Mouse (Mus musculus) kidney, embryonic 15.5 days (tissue): ENCODE data around the gene Prkn. TPM values are rescaled to one million over a fixed set of nuclear protein-coding genes. Genes with fewer than 3 reads are reported as not detected.

Experiments
- ATAC-seq: fragments of 200-750 bp; cut with Nextera tagmentation; replicated peaks from 2 replicates; pipeline ENCODE4 v1.8.0; 2017; ENCODE audit warnings: moderate TSS enrichment; ENCODE audit not compliant: low FRiP score
- H3K27ac ChIP-seq: fragments of 300-500 bp; sonication (generic); 2 replicates; pipeline ENCODE4 v1.5.1; 2015; ENCODE audit warnings: mild to moderate bottlenecking, inconsistent platforms
- H3K27me3 ChIP-seq: fragments of 300-500 bp; sonication (generic); 2 replicates; pipeline ENCODE4 v1.6.1; 2015; ENCODE audit warnings: inconsistent platforms
- H3K36me3 ChIP-seq: fragments of 300-500 bp; sonication (generic); 2 replicates; pipeline ENCODE4 v1.6.1; 2015; ENCODE audit warnings: inconsistent platforms
- H3K4me1 ChIP-seq: fragments of 300-500 bp; sonication (generic); 2 replicates; pipeline ENCODE4 v1.6.1; 2015; ENCODE audit warnings: inconsistent platforms
- H3K4me2 ChIP-seq: fragments of 300-500 bp; sonication (generic); 2 replicates; pipeline ENCODE4 v1.6.1; 2015; ENCODE audit warnings: moderate library complexity, mild to moderate bottlenecking, inconsistent platforms
- H3K4me3 ChIP-seq: fragments of 300-500 bp; sonication (generic); replicated peaks from 2 replicates; pipeline ENCODE4 v1.5.1; 2015; ENCODE audit warnings: mild to moderate bottlenecking, inconsistent platforms
- H3K9ac ChIP-seq: fragments of 300-500 bp; sonication (generic); 2 replicates; pipeline ENCODE4 v1.6.1; 2015; ENCODE audit warnings: mild to moderate bottlenecking, inconsistent platforms
- H3K9me3 ChIP-seq: fragments of 300-500 bp; sonication (generic); replicated peaks from 2 replicates; pipeline ENCODE4 v1.6.1; 2016; ENCODE audit warnings: inconsistent platforms
- WGBS: fragments of 180-500 bp; shearing (Covaris S2); methylation state at CpG from one replicate; pipeline ENCODE4 v1.1.7; 2015; ENCODE audit warnings: mixed read lengths; 5-methylcytosine and 5-hydroxymethylcytosine counted together
- polyA plus RNA-seq: library from polyadenylated mRNA; unstranded; fragments of >200 nt; fragmentation: Nextera tagmentation; extraction: Ambion mirVana; gene quantifications from 2 replicates; pipeline ENCODE4 v1.2.1, GENCODE M21; 2015

Prkn gene
- polyA plus RNA-seq, 1 experiment from 2014 or later = 1.5 TPM

DNA sequence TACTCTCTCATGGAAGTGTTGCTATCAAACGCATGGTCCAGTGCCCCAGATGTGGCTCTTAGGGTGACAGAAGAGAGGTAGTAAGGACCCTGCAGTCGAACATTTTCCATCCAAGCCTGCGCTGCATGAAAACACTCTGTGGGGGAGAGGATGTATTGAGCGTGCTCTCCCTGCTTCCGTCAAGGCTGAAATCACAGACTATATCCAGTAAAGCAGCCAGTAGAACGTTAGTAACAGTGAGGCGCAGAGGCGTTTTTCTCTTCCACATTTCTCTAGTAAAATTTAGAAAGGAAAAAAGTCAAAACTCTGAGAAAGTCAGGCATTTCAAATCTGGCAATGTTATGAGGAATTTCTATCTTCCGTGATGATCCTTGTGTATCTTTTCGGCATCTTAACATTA, 897.7 kb downstream of the Prkn start:
- H3K27me3 ChIP-seq = no peaks in the 10 kb centered on the region
- ATAC-seq = no peak
- H3K4me2 ChIP-seq = no peak overlapping the region
- H3K36me3 ChIP-seq = no peaks in the 10 kb centered on the region
- 92% methylated on average over 10 of the region's 10 CpGs for WGBS
- no peaks in the 10 kb centered on the region for H3K9me3 ChIP-seq
- no peak overlapping the region for H3K9ac ChIP-seq
- no peak overlapping the region for H3K27ac ChIP-seq
- H3K4me3 ChIP-seq = no peak overlapping the region
- no peaks in the 10 kb centered on the region for H3K4me1 ChIP-seq

- Histone ChIP-seq H3K27me3 (no peaks in the 10 kb centered on the region), H3K27ac (no peak overlapping the region), H3K36me3 (no peaks in the 10 kb centered on the region), H3K4me1 (no peaks in the 10 kb centered on the region), H3K9me3 (no peaks in the 10 kb centered on the region), H3K4me2 (no peak overlapping the region), H3K9ac (no peak overlapping the region), H3K4me3 (no peak overlapping the region)
- no peak for ATAC-seq
Measured at GRCm38 (mm10) chr17:11740716-11741115, 900.5 kb downstream of the Prkn start.

- H3K4me2 ChIP-seq = no peak overlapping the region
- no peak overlapping the region for H3K4me3 ChIP-seq
- no peak overlapping the region for H3K27ac ChIP-seq
- 88% methylated on average over 5 of the region's 5 CpGs for WGBS
- ATAC-seq = no peak
- H3K9ac ChIP-seq = no peak overlapping the region
- H3K9me3 ChIP-seq = no peaks in the 10 kb centered on the region
- no peaks in the 10 kb centered on the region for H3K4me1 ChIP-seq
- no peaks in the 10 kb centered on the region for H3K27me3 ChIP-seq
- no peaks in the 10 kb centered on the region for H3K36me3 ChIP-seq
Measured at GRCm38 (mm10) chr17:11741161-11741560, 901.0 kb downstream of the Prkn start.

DNA sequence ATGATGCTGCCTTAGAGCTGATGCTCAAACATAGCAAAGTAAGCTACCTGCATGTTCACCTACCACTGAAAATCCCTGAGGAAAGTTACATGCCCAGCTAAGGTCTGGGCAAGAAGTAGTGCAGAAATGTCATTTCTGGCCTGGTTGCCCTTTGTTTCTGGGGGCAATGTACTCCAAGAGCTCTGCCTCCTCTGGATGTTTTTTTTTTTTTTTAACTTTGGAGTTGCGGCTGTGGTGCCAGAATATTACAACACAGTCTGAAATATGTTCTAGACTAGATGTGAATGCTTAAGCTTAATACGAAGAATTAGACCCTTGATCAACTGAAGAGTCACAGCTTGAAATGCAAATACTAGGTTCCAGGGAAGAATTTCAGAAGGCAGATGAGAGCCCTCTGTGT, 911.1 kb downstream of the Prkn start:
- Histone ChIP-seq H3K27ac (no peak overlapping the region), H3K4me1 (no peaks in the 10 kb centered on the region), H3K4me2 (no peak overlapping the region), H3K9me3 (no peaks in the 10 kb centered on the region), H3K36me3 (no peaks in the 10 kb centered on the region), H3K4me3 (no peak overlapping the region), H3K9ac (no peak overlapping the region), H3K27me3 (no peaks in the 10 kb centered on the region)
- ATAC-seq = no peak
- 91% methylated on average over 2 of the region's 2 CpGs for WGBS

DNA sequence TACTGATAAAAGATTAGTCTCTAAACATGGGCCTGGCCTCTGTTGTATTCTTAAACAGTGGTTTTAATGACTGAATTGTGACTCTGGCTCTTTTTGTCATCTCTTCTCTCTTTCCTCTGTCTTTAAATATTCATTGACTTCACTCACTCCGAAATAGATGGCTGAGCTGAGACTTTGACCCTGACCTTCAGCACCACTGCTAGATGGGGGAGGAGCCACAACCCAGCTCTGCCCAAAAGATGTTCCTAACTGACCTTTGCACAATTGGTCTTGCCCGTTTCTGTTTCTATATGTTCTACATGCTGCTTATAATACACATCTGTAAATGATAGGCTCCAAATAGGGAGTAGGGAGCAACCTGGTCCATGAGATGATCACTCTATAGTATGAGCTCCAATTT, 912.5 kb downstream of the Prkn start:
- no peak for ATAC-seq
- WGBS = 39% methylated on average over 2 of the region's 2 CpGs
- H3K27me3 ChIP-seq = no peaks in the 10 kb centered on the region
- H3K36me3 ChIP-seq = no peaks in the 10 kb centered on the region
- no peak overlapping the region for H3K4me3 ChIP-seq
- no peak overlapping the region for H3K27ac ChIP-seq
- H3K4me1 ChIP-seq = no peaks in the 10 kb centered on the region
- H3K9ac ChIP-seq = no peak overlapping the region
- no peak overlapping the region for H3K4me2 ChIP-seq
- H3K9me3 ChIP-seq = no peaks in the 10 kb centered on the region

DNA sequence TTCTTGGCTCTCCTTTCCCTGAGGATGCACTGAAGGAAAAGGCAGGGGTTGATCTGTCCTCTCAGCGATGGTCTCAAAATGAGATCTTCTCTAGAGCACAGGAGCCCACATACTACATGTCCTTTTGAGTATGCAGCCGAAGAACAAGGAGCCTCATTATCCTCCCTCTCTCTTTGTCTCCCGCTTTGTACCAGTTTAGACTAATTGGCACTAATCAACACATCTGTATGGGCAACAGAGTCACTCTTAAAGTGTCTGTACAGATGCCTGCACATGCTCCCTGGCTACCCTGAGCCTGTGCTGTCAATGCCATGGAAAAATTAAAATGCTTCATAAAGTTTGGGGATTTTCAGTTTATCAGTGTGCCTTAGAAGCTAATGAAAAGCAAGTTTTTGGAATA, 924.9 kb downstream of the Prkn start:
- H3K4me1 ChIP-seq = 0 out of 2 replicates have a peak, but pooled peaks cover 7% of the 10 kb centered on the region
- WGBS = 81% methylated on average over 3 of the region's 3 CpGs
- no peaks in the 10 kb centered on the region for H3K9me3 ChIP-seq
- H3K9ac ChIP-seq = no peak overlapping the region
- H3K36me3 ChIP-seq = no peaks in the 10 kb centered on the region
- no peak overlapping the region for H3K4me2 ChIP-seq
- no peak for ATAC-seq
- no peaks in the 10 kb centered on the region for H3K27me3 ChIP-seq
- no peak overlapping the region for H3K4me3 ChIP-seq
- no peak overlapping the region for H3K27ac ChIP-seq

GRCm38 (mm10) chr17:11765581-11765980, 925.4 kb downstream of the Prkn start:
- Histone ChIP-seq H3K4me1 (0 out of 2 replicates have a peak, but pooled peaks cover 7% of the 10 kb centered on the region), H3K27me3 (no peaks in the 10 kb centered on the region), H3K27ac (no peak overlapping the region), H3K9ac (no peak overlapping the region), H3K4me2 (no peak overlapping the region), H3K4me3 (no peak overlapping the region), H3K9me3 (no peaks in the 10 kb centered on the region), H3K36me3 (no peaks in the 10 kb centered on the region)
- ATAC-seq = no peak
- WGBS = 70% methylated on average over 2 of the region's 2 CpGs

- Histone ChIP-seq H3K9me3 (no peaks in the 10 kb centered on the region), H3K4me3 (no peak overlapping the region), H3K36me3 (no peaks in the 10 kb centered on the region), H3K27ac (no peak overlapping the region), H3K27me3 (no peaks in the 10 kb centered on the region), H3K4me1 (0 out of 2 replicates have a peak, but pooled peaks cover 7% of the 10 kb centered on the region), H3K4me2 (no peak overlapping the region), H3K9ac (no peak overlapping the region)
- no peak for ATAC-seq
- WGBS = 68% methylated on average over 4 of the region's 4 CpGs
Measured at GRCm38 (mm10) chr17:11767301-11767700, 927.1 kb downstream of the Prkn start.

- 0 out of 2 replicates have a peak, but pooled peaks have one; percentile 33 for ATAC-seq
- Histone ChIP-seq H3K27me3 (no peaks in the 10 kb centered on the region), H3K36me3 (no peaks in the 10 kb centered on the region), H3K9ac (no peak overlapping the region), H3K27ac (no peak overlapping the region), H3K4me3 (no peak overlapping the region), H3K9me3 (no peaks in the 10 kb centered on the region), H3K4me1 (0 out of 2 replicates have a peak, but pooled peaks cover 7% of the 10 kb centered on the region), H3K4me2 (no peak overlapping the region)
- 61% methylated on average over 4 of the region's 4 CpGs for WGBS
Measured at GRCm38 (mm10) chr17:11768345-11768744, 928.2 kb downstream of the Prkn start.

DNA sequence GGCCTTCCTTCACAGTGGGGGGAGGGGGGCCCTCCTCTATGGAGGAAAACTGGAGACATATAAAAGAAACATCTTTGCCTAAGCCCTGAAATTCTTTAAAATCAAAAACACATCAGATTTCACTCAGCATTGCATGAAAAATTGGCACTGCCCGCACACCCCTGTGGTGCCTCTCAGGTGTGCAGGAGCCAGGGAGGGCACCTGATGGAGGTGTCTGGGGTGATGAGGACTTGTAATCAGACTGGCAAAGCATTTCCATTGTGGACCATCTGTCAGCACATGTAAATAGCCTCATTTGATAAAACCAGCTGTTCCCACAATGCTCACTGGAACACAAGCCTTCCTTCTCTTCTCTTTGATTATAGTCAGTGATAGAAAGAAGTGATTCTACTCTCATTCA, 928.8 kb downstream of the Prkn start:
- Histone ChIP-seq H3K9me3 (no peaks in the 10 kb centered on the region), H3K4me1 (0 out of 2 replicates have a peak, but pooled peaks cover 7% of the 10 kb centered on the region), H3K4me3 (no peak overlapping the region), H3K27ac (no peak overlapping the region), H3K27me3 (no peaks in the 10 kb centered on the region), H3K36me3 (no peaks in the 10 kb centered on the region), H3K9ac (no peak overlapping the region), H3K4me2 (no peak overlapping the region)
- WGBS = 95% methylated on average over 1 of the region's 1 CpGs
- no peak for ATAC-seq

- no peak for ATAC-seq
- H3K27ac ChIP-seq = no peak overlapping the region
- no peaks in the 10 kb centered on the region for H3K9me3 ChIP-seq
- WGBS = 75% methylated on average over 3 of the region's 3 CpGs
- H3K27me3 ChIP-seq = no peaks in the 10 kb centered on the region
- H3K36me3 ChIP-seq = no peaks in the 10 kb centered on the region
- H3K4me3 ChIP-seq = no peak overlapping the region
- 0 out of 2 replicates have a peak, but pooled peaks cover 7% of the 10 kb centered on the region for H3K4me1 ChIP-seq
- H3K4me2 ChIP-seq = no peak overlapping the region
- no peak overlapping the region for H3K9ac ChIP-seq
Measured at GRCm38 (mm10) chr17:11769513-11769912, 929.3 kb downstream of the Prkn start.

DNA sequence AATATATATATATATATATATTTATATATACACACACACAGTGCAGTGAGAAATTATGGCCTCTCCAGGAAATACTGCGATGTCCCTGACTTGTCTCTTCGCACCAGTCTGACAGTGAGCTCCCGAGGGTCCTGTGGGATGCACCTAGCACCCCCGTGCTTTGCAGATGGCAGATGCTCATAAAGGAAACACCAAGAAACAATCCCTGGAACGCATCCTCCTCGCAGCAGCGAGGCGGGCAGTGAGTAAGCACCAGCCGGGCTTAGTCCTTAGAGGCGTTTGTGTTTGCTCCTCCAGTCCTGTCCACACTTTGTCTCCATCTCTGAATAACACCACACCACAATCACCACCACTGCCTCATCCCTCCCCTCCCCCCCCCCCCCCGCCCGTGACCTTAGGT, 939.4 kb downstream of the Prkn start:
- H3K4me1 ChIP-seq = peaks cover 6% of the 10 kb centered on the region; the same call in 1 of the 2 replicates
- no peaks in the 10 kb centered on the region for H3K9me3 ChIP-seq
- H3K4me3 ChIP-seq = no peak overlapping the region
- WGBS = 73% methylated on average over 12 of the region's 12 CpGs
- ATAC-seq = no peak
- H3K36me3 ChIP-seq = no peaks in the 10 kb centered on the region
- peaks cover 19% of the 10 kb centered on the region for H3K27me3 ChIP-seq
- no peak overlapping the region for H3K27ac ChIP-seq
- no peak overlapping the region for H3K9ac ChIP-seq
- H3K4me2 ChIP-seq = no peak overlapping the region

GRCm38 (mm10) chr17:11780005-11780404, 939.8 kb downstream of the Prkn start:
- WGBS = 37% methylated on average over 2 of the region's 2 CpGs
- no peak overlapping the region for H3K4me2 ChIP-seq
- peaks cover 19% of the 10 kb centered on the region for H3K27me3 ChIP-seq

More at GRCm38 (mm10) chr17:11780005-11780404, 939.8 kb downstream of the Prkn start:
- Histone ChIP-seq H3K9me3 (no peaks in the 10 kb centered on the region), H3K4me1 (peaks cover 6% of the 10 kb centered on the region; the same call in 1 of the 2 replicates), H3K27ac (no peak overlapping the region), H3K9ac (no peak overlapping the region), H3K36me3 (no peaks in the 10 kb centered on the region), H3K4me3 (no peak overlapping the region)
- ATAC-seq = no peak
